8 mouse cellular contexts compared by ENCODE assay signal in genomic region chr6:140732971-140733640, GRCm38 (mm10). TPM values are rescaled to one million over a fixed set of nuclear protein-coding genes. Genes with fewer than 3 reads are reported as not detected.
A peak's percentile ranks its signal among the peaks of the same experiment; 100 is the strongest.
DNase-seq lines count a peak whose midpoint lies in the region; ATAC-seq and TF ChIP-seq lines count a peak whose summit lies in the region.
"Had no signal": no experiment of that assay in that cellular context is flagged by ENCODE, and none has a peak within 500 bp of the region (broad histone marks: within the 10 kb centered on the region; RNA-seq: fewer than 3 reads in every experiment).

No protein-coding gene starts in this region.

- peak; percentile 20 to 46 for DNase-seq in layer of hippocampus, adult 2 months (ENCODE audit: low spot score in 2 of 2)
- no peak for DNase-seq in layer of hippocampus, postnatal 25 days (ENCODE audit: extremely low spot score in 1 of 2, low spot score in 1 of 2)
- DNase-seq in cerebellum, postnatal 36 days: no peak

- H3K36me3 ChIP-seq in embryonic facial prominence, embryonic 15.5 days: no peaks in the 10 kb centered on the region
- H3K36me3 ChIP-seq in intestine, embryonic 15.5 days: no peaks in the 10 kb centered on the region
- no peaks in the 10 kb centered on the region for H3K36me3 ChIP-seq in neural tube, embryonic 13.5 days

- 35% methylated on average over 10 of the region's 10 CpGs for WGBS in embryonic facial prominence, embryonic 15.5 days
- WGBS in intestine, embryonic 15.5 days: 34% methylated on average over 10 of the region's 10 CpGs
- WGBS in neural tube, embryonic 13.5 days: 35% methylated on average over 10 of the region's 10 CpGs

- no peak for ATAC-seq in embryonic facial prominence, embryonic 15.5 days (ENCODE audit: insufficient number of reproducible peaks, low FRiP score, low TSS enrichment, low read depth)
- ATAC-seq in intestine, embryonic 15.5 days: peak; percentile 71; the same call in 1 of the 2 replicates
- no peak for ATAC-seq in neural tube, embryonic 13.5 days (ENCODE audit: low read depth)
- ATAC-seq in megakaryocyte, adult 5-6 weeks (ENCODE audit: poor library complexity, severe bottlenecking): no peak

- H3K4me3 ChIP-seq in layer of hippocampus, adult 2 months: peak overlapping the region; percentile 49
- H3K4me3 ChIP-seq in embryonic facial prominence, embryonic 15.5 days (replicated peaks): peak overlapping the region; percentile 32
- H3K4me3 ChIP-seq in intestine, embryonic 15.5 days (replicated peaks): peak overlapping the region; percentile 23; the same call in 1 of the 2 replicates
- peak overlapping the region; percentile 31 for H3K4me3 ChIP-seq in neural tube, embryonic 13.5 days

- no peak for TF ChIP-seq CTCF in layer of hippocampus, adult 2 months (conservative IDR thresholded peaks at IDR 0.05)

- H3K4me1 ChIP-seq in embryonic facial prominence, embryonic 15.5 days: peaks cover 4% of the 10 kb centered on the region; the same call in 1 of the 2 replicates
- H3K4me1 ChIP-seq in intestine, embryonic 15.5 days (replicated peaks): 0 out of 2 replicates have a peak, but pooled peaks cover 6% of the 10 kb centered on the region
- H3K4me1 ChIP-seq in neural tube, embryonic 13.5 days (replicated peaks): peaks cover 8% of the 10 kb centered on the region

- H3K27me3 ChIP-seq in embryonic facial prominence, embryonic 15.5 days: no peaks in the 10 kb centered on the region
- H3K27me3 ChIP-seq in intestine, embryonic 15.5 days (replicated peaks): no peaks in the 10 kb centered on the region
- no peaks in the 10 kb centered on the region for H3K27me3 ChIP-seq in neural tube, embryonic 13.5 days

- H3K4me2 ChIP-seq in embryonic facial prominence, embryonic 15.5 days (replicated peaks): peak overlapping the region; percentile 45
- peak overlapping the region; percentile 55 for H3K4me2 ChIP-seq in intestine, embryonic 15.5 days (replicated peaks)
- peak overlapping the region; percentile 55 for H3K4me2 ChIP-seq in neural tube, embryonic 13.5 days

- no peak overlapping the region for H3K27ac ChIP-seq in layer of hippocampus, adult 2 months
- H3K27ac ChIP-seq in embryonic facial prominence, embryonic 15.5 days (replicated peaks): no peak overlapping the region
- peak overlapping the region; percentile 36; the same call in 1 of the 2 replicates for H3K27ac ChIP-seq in intestine, embryonic 15.5 days
- no peak overlapping the region for H3K27ac ChIP-seq in neural tube, embryonic 13.5 days (replicated peaks)

- H3K9me3 ChIP-seq in embryonic facial prominence, embryonic 15.5 days (replicated peaks): no peaks in the 10 kb centered on the region
- 0 out of 2 replicates have a peak, but pooled peaks cover 6% of the 10 kb centered on the region for H3K9me3 ChIP-seq in intestine, embryonic 15.5 days
- 0 out of 2 replicates have a peak, but pooled peaks cover 6% of the 10 kb centered on the region for H3K9me3 ChIP-seq in neural tube, embryonic 13.5 days

- H3K9ac ChIP-seq in embryonic facial prominence, embryonic 15.5 days: no peak overlapping the region
- H3K9ac ChIP-seq in intestine, embryonic 15.5 days: peak overlapping the region; percentile 18; the same call in 1 of the 2 replicates
- peak overlapping the region; percentile 54 for H3K9ac ChIP-seq in neural tube, embryonic 13.5 days

RNA-seq across cellular contexts. Expression of gene Gm11077, which starts 4.0 kb away (rescaled TPM):
- total RNA-seq in layer of hippocampus, adult 2 months (2021): not detected
- not detected for total RNA-seq in layer of hippocampus, postnatal 25 days (2021)
- polyA plus RNA-seq in embryonic facial prominence, embryonic 15.5 days (2015; fragmentation: Nextera tagmentation; extraction: Ambion mirVana): not detected in 2 replicates
- polyA plus RNA-seq in intestine, embryonic 15.5 days (2015; fragmentation: Nextera tagmentation; extraction: Ambion mirVana): not detected in 2 replicates
- polyA plus RNA-seq in neural tube, embryonic 13.5 days (2015; fragmentation: Nextera tagmentation; extraction: Ambion mirVana): not detected in 2 replicates
- total RNA-seq in megakaryocyte, adult 5-6 weeks (2015): not detected in 2 replicates
- not detected in 2 replicates for total RNA-seq in megakaryocyte, adult 5-6 weeks (2017)
- total RNA-seq: layer of hippocampus, postnatal 14 days had no signal

Comparison
In these comparisons a context has a peak if more than half of its experiments do, and no peak if none do; other contexts are left out.
1. DNase-seq: peak in layer of hippocampus, adult 2 months (2 of 2); none in layer of hippocampus, postnatal 25 days (0 of 2) and cerebellum, postnatal 36 days (0 of 2).
2. Peak in every context shown above with its lines, with median percentiles within 50 percentile points of each other: H3K4me3 ChIP-seq and H3K4me2 ChIP-seq.